Mouse (Mus musculus) intestine, embryonic 15.5 days (tissue): ENCODE results near the gene Tagln3. TPM values are rescaled to one million over a fixed set of nuclear protein-coding genes. Genes with fewer than 3 reads are reported as not detected.

Experiments used
- ATAC-seq: fragments of 200-750 bp; cut with Nextera tagmentation; 2 replicates; pipeline ENCODE4 v1.8.0; 2017; ENCODE audit warnings: moderate TSS enrichment, moderate library complexity
- H3K27ac ChIP-seq: fragments of 300-500 bp; sonication (generic); 2 replicates; pipeline ENCODE4 v1.5.1; 2015; ENCODE audit warnings: mild to moderate bottlenecking, inconsistent platforms
- H3K27me3 ChIP-seq: fragments of 300-500 bp; sonication (generic); replicated peaks from 2 replicates; pipeline ENCODE4 v1.6.1; 2015; ENCODE audit warnings: inconsistent platforms
- H3K36me3 ChIP-seq: fragments of 300-500 bp; sonication (generic); 2 replicates; pipeline ENCODE4 v1.6.1; 2015; ENCODE audit warnings: inconsistent platforms
- H3K4me1 ChIP-seq: fragments of 300-500 bp; sonication (generic); replicated peaks from 2 replicates; pipeline ENCODE4 v1.6.1; 2015; ENCODE audit warnings: inconsistent platforms
- H3K4me2 ChIP-seq: fragments of 300-500 bp; sonication (generic); replicated peaks from 2 replicates; pipeline ENCODE4 v1.6.1; 2015; ENCODE audit warnings: mild to moderate bottlenecking, inconsistent platforms
- H3K4me3 ChIP-seq: fragments of 300-500 bp; sonication (generic); replicated peaks from 2 replicates; pipeline ENCODE4 v1.5.1; 2015; ENCODE audit warnings: inconsistent platforms
- H3K9ac ChIP-seq: fragments of 300-500 bp; sonication (generic); 2 replicates; pipeline ENCODE4 v1.6.1; 2015; ENCODE audit warnings: inconsistent platforms
- H3K9me3 ChIP-seq: fragments of 300-500 bp; sonication (generic); 2 replicates; pipeline ENCODE4 v1.6.1; 2016; ENCODE audit warnings: inconsistent platforms
- WGBS: fragments of 180-500 bp; shearing (Covaris S2); methylation state at CpG from one replicate; pipeline ENCODE4 v1.1.7; 2015; 5-methylcytosine and 5-hydroxymethylcytosine counted together
- polyA plus RNA-seq: library from polyadenylated mRNA; unstranded; fragments of >200 nt; fragmentation: Nextera tagmentation; extraction: Ambion mirVana; gene quantifications from 2 replicates; pipeline ENCODE4 v1.2.1, GENCODE M21; 2015

Tagln3 gene
- polyA plus RNA-seq, 1 experiment from 2014 or later = 28.0 TPM

GRCm38 (mm10) chr16:45670005-45670404, 54.4 kb downstream of the Tagln3 start:
- H3K27me3 ChIP-seq = no peaks in the 10 kb centered on the region
- no peak overlapping the region for H3K27ac ChIP-seq
- WGBS = 57% methylated on average over 4 of the region's 4 CpGs
- ATAC-seq = peak; percentile 84
- H3K4me2 ChIP-seq = no peak overlapping the region
- no peak overlapping the region for H3K4me3 ChIP-seq
- no peak overlapping the region for H3K9ac ChIP-seq
- no peaks in the 10 kb centered on the region for H3K9me3 ChIP-seq
- H3K36me3 ChIP-seq = no peaks in the 10 kb centered on the region
- H3K4me1 ChIP-seq = no peaks in the 10 kb centered on the region

GRCm38 (mm10) chr16:45668178-45668577, 56.2 kb downstream of the Tagln3 start:
- no peaks in the 10 kb centered on the region for H3K9me3 ChIP-seq
- 68% methylated on average over 3 of the region's 3 CpGs for WGBS
- no peak overlapping the region for H3K9ac ChIP-seq
- H3K4me3 ChIP-seq = no peak overlapping the region
- no peaks in the 10 kb centered on the region for H3K4me1 ChIP-seq
- no peak for ATAC-seq
- no peaks in the 10 kb centered on the region for H3K36me3 ChIP-seq
- H3K27ac ChIP-seq = no peak overlapping the region
- no peak overlapping the region for H3K4me2 ChIP-seq
- no peaks in the 10 kb centered on the region for H3K27me3 ChIP-seq

- Histone ChIP-seq H3K36me3 (no peaks in the 10 kb centered on the region), H3K4me3 (no peak overlapping the region), H3K9ac (no peak overlapping the region), H3K4me2 (no peak overlapping the region), H3K27ac (no peak overlapping the region), H3K9me3 (no peaks in the 10 kb centered on the region), H3K4me1 (no peaks in the 10 kb centered on the region), H3K27me3 (no peaks in the 10 kb centered on the region)
- WGBS = 66% methylated on average over 2 of the region's 2 CpGs
- ATAC-seq = no peak
Observed at GRCm38 (mm10) chr16:45666136-45666535, 58.3 kb downstream of the Tagln3 start.

- Histone ChIP-seq H3K27ac (no peak overlapping the region), H3K4me1 (no peaks in the 10 kb centered on the region), H3K9me3 (no peaks in the 10 kb centered on the region), H3K36me3 (no peaks in the 10 kb centered on the region), H3K4me2 (no peak overlapping the region), H3K9ac (no peak overlapping the region), H3K4me3 (no peak overlapping the region), H3K27me3 (no peaks in the 10 kb centered on the region)
- ATAC-seq = no peak
Observed at GRCm38 (mm10) chr16:45662381-45662780, 62.0 kb downstream of the Tagln3 start.

Other genes with a start within 250 kb of the Tagln3 start
- 2.2 and 2.7 TPM in 2 replicates for gene Gm609, start 231.6 kb downstream of the Tagln3 start, polyA plus RNA-seq
- 4.5 and 5.6 TPM in 2 replicates for gene Gm17783, start 192.6 kb downstream of the Tagln3 start, polyA plus RNA-seq
- gene Slc9c1, start 189.3 kb downstream of the Tagln3 start, polyA plus RNA-seq = 0.04 TPM in 1 of 2 replicates, not detected in the other
- gene Gcsam, start 114.2 kb downstream of the Tagln3 start, polyA plus RNA-seq = 0.10 and 0.14 TPM in 2 replicates
- gene BC016579, start 70.5 kb downstream of the Tagln3 start, polyA plus RNA-seq = 3.9 and 4.2 TPM in 2 replicates
- 0.24 and 0.25 TPM in 2 replicates for gene Tmprss7, start 30.9 kb downstream of the Tagln3 start, polyA plus RNA-seq
- 33.1 and 35.1 TPM in 2 replicates for gene Abhd10, start 18.3 kb upstream of the Tagln3 start, polyA plus RNA-seq
- 28.7 and 31.8 TPM in 2 replicates for gene Phldb2, start 229.0 kb upstream of the Tagln3 start, polyA plus RNA-seq